Mouse (Mus musculus) embryonic facial prominence, embryonic 14.5 days (tissue): ENCODE measurements around the gene Hist1h2ab. TPM values are rescaled to one million over a fixed set of nuclear protein-coding genes. Genes with fewer than 3 reads are reported as not detected.

Experiments used
- ATAC-seq: fragments of 200-750 bp; cut with Nextera tagmentation; 2 replicates; pipeline ENCODE4 v1.8.0; 2017; ENCODE audit warnings: low read depth, moderate number of reproducible peaks, moderate TSS enrichment
- DNase-seq: peaks from one replicate; pipeline ENCODE4 v3.0.0-alpha.2; 2015; ENCODE audit warnings: low spot score
- H3K27ac ChIP-seq: fragments of 300-500 bp; sonication (generic); replicated peaks from 2 replicates; pipeline ENCODE4 v1.5.1; 2014; ENCODE audit warnings: low read depth, mild to moderate bottlenecking, low read length, moderate library complexity
- H3K27me3 ChIP-seq: fragments of 300-500 bp; sonication (generic); replicated peaks from 2 replicates; pipeline ENCODE4 v1.6.1; 2014; ENCODE audit warnings: low read length; ENCODE audit not compliant: control insufficient read depth, insufficient read depth
- H3K36me3 ChIP-seq: fragments of 300-500 bp; sonication (generic); 2 replicates; pipeline ENCODE4 v1.6.1; 2014; ENCODE audit warnings: low read length, mixed read lengths; ENCODE audit not compliant: control insufficient read depth, insufficient read depth
- H3K4me1 ChIP-seq: fragments of 300-500 bp; sonication (generic); 2 replicates; pipeline ENCODE4 v1.6.1; 2014; ENCODE audit warnings: antibody characterized with exemption, low read length; ENCODE audit not compliant: control insufficient read depth, insufficient read depth
- H3K4me2 ChIP-seq: fragments of 300-500 bp; sonication (generic); 2 replicates; pipeline ENCODE4 v1.6.1; 2014; ENCODE audit warnings: low read depth, mild to moderate bottlenecking, low read length, moderate library complexity, mixed read lengths
- H3K4me3 ChIP-seq: fragments of 300-500 bp; sonication (generic); 2 replicates; pipeline ENCODE4 v1.5.1; 2014; ENCODE audit warnings: low read depth, mild to moderate bottlenecking, low read length
- H3K9ac ChIP-seq: fragments of 300-500 bp; sonication (generic); 2 replicates; pipeline ENCODE4 v1.6.1; 2014; ENCODE audit warnings: low read depth, mild to moderate bottlenecking, low read length, moderate library complexity, mixed read lengths
- H3K9me3 ChIP-seq: fragments of 300-500 bp; sonication (generic); 2 replicates; pipeline ENCODE4 v1.6.1; 2016; ENCODE audit warnings: low read length; ENCODE audit not compliant: control insufficient read depth
- WGBS: fragments of 180-500 bp; shearing (Covaris S2); extraction: QIAGEN DNeasy Blood & Tissue Kit; methylation state at CpG from one replicate; pipeline ENCODE4 v1.1.7; 2014; 5-methylcytosine and 5-hydroxymethylcytosine counted together
- polyA plus RNA-seq: library from polyadenylated mRNA; unstranded; fragments of >200 nt; fragmentation: Nextera tagmentation; extraction: Ambion mirVana; gene quantifications from 2 replicates; pipeline ENCODE4 v1.2.1, GENCODE M21; 2014

The Hist1h2ab gene
- polyA plus RNA-seq, 1 experiment from 2014 or later: 30.2 TPM

DNA sequence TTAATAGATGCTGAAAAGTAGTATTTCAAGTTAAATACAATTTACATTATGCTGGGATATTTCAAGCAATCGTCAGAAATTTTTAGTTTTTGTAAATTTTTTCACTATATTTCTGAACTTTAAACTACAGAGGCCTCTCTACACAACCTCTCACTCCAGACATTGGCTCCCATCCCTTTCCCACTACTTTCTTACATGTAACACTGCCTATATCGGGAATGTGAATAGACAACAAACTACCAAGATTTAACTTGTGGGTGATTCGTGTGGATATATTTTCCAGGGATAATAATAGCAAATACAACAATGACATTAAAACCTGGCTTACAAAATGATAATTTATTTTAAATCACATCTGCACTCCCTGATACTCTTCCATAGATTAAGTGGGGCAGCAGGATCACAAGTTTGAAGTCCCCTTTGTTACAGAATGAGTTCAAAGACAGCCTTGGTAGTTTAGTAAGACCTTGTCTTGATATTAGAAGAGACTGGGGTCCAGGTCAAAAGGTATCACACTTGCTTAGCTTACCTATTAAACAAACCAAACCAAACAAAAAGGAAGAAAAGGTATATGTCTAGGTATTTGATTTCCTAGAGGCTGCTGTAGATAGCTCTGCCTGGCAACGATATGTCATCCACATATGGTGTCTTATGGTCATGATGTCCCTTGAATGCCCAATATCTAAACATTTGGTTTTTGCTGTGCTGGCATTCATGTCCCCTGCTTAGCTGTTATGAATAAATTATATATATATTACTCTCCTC is 2.6 kb downstream of the Hist1h2ab start:
- peak overlapping the region; percentile 38; the same call in 1 of the 2 replicates for H3K4me3 ChIP-seq
- H3K9ac ChIP-seq: peak overlapping the region; percentile 66
- H3K36me3 ChIP-seq: no peaks in the 10 kb centered on the region
- 56% methylated on average over 4 of the region's 4 CpGs for WGBS
- H3K27ac ChIP-seq: peak overlapping the region; percentile 82
- no peaks in the 10 kb centered on the region for H3K9me3 ChIP-seq
- peak overlapping the region; percentile 54 for H3K4me2 ChIP-seq
- no peaks in the 10 kb centered on the region for H3K27me3 ChIP-seq
- ATAC-seq: no peak
- DNase-seq: no peak
- peaks cover 4% of the 10 kb centered on the region; the same call in 1 of the 2 replicates for H3K4me1 ChIP-seq

DNA sequence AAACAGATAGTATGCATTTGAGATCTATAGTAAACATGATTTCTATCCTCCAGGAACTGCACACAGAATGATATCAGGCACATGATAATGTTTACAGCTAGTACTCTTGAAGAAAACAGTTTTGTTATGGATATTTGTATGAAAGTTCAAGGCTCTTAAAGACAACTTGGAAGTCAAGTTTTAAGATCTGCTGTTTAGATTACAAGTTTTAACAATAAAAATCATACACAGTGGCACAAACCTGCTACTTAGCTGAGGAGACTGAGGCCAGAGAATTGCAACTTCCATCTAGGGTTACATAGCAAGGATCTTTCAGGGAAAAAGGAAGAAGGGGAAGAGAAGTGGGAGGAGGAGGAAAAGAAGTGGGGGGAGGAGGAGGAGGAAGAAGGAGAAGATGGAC is 4.1 kb downstream of the Hist1h2ab start:
- Histone ChIP-seq H3K27me3 (no peaks in the 10 kb centered on the region), H3K4me2 (no peak overlapping the region), H3K36me3 (no peaks in the 10 kb centered on the region), H3K4me1 (peaks cover 6% of the 10 kb centered on the region; the same call in 1 of the 2 replicates), H3K9me3 (no peaks in the 10 kb centered on the region), H3K4me3 (no peak overlapping the region), H3K27ac (peak overlapping the region; percentile 58), H3K9ac (no peak overlapping the region)
- DNase-seq: no peak
- ATAC-seq: no peak

DNA sequence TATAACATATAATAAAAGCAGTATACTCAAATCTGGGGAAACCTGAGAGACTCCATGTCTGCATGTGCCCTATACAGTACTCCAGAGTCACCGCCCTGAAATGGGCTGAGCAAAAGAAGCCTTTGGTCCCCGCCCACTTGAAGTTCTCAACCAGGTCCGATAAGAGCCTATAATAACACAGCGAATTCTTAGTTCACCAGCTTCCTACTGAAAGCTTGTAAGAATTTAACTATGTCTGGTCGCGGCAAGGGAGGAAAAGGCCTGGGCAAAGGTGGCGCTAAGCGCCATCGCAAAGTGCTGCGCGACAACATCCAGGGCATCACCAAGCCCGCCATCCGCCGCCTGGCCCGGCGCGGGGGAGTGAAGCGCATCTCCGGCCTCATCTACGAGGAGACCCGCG is 5.9 kb downstream of the Hist1h2ab start, which contains the start of gene Hist1h4b:
TSS of gene Hist1h4b (plus strand) at position 224 of the 400 bp plus-strand sequence.
- Histone ChIP-seq H3K27me3 (no peaks in the 10 kb centered on the region), H3K27ac (peak within 1 kb of the TSS; percentile 93), H3K4me3 (peak within 1 kb of the TSS; percentile 45), H3K9ac (peak within 1 kb of the TSS; percentile 69), H3K4me2 (peak within 1 kb of the TSS; percentile 76), H3K9me3 (no peaks in the 10 kb centered on the region), H3K4me1 (peaks cover 7% of the 10 kb centered on the region; the same call in 1 of the 2 replicates), H3K36me3 (no peaks in the 10 kb centered on the region)
- DNase-seq: peak; percentile 99
- ATAC-seq: peak; percentile 81
- under 1% methylated on average over 11 of the region's 22 CpGs for WGBS

DNA sequence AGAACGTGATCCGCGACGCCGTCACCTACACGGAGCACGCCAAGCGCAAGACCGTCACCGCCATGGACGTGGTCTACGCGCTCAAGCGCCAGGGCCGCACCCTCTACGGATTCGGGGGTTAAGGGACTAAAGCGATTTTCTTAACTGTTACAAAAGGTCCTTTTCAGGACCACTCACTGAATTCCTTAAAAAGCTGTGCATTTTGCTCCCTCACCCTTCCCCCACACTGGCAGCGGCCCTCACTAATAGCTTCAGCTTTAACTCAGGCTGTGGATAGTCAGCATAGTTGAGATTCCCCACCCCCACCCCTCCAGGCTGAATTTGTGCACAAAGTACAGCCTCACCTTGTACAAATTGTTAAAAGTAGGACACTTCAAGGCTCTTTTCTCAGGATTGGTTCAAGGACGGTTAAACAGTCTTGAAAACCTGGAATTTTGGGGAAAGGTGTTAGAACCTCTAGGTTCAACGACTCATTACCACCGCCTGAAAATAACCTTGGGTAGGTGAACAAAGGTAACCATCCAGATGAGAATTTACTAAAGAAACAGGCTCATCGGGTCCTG is 6.4 kb downstream of the Hist1h2ab start:
- H3K9ac ChIP-seq: peak overlapping the region; percentile 69
- WGBS: 2% methylated on average over 13 of the region's 23 CpGs
- H3K27ac ChIP-seq: peak overlapping the region; percentile 93
- ATAC-seq (peak; percentile 0; the same call in 1 of the 2 replicates), DNase-seq (peak; percentile 58)
- H3K9me3 ChIP-seq: no peaks in the 10 kb centered on the region
- peak overlapping the region; percentile 76 for H3K4me2 ChIP-seq
- no peaks in the 10 kb centered on the region for H3K27me3 ChIP-seq
- H3K36me3 ChIP-seq: no peaks in the 10 kb centered on the region
- peaks cover 7% of the 10 kb centered on the region; the same call in 1 of the 2 replicates for H3K4me1 ChIP-seq
- H3K4me3 ChIP-seq: peak overlapping the region; percentile 45

DNA sequence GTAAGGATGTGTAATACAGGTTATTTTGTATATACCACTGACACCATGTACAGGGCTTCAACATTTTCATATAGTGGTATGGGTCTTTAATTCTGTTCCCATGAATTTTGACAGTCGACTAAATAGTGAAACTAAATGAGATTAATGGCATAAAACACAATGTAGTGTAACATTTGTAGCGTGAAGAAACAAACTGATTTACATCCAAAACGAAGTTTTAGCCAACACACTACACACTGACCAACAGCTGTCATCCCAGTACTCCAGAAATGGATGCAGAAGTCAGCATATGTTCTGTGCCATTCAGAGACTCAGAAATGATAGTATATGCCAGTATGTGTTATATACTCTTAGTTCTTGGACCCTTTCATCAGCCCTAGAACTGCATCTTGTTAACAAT is 7.0 kb downstream of the Hist1h2ab start:
- H3K4me1 ChIP-seq: peaks cover 7% of the 10 kb centered on the region
- H3K4me3 ChIP-seq: peak overlapping the region; percentile 45
- no peak for DNase-seq
- WGBS: 54% methylated on average over 3 of the region's 3 CpGs
- peak overlapping the region; percentile 76 for H3K4me2 ChIP-seq
- no peak for ATAC-seq
- no peak overlapping the region; the same call in 1 of the 2 replicates for H3K9ac ChIP-seq
- peak overlapping the region; percentile 93 for H3K27ac ChIP-seq
- no peaks in the 10 kb centered on the region for H3K27me3 ChIP-seq
- H3K9me3 ChIP-seq: no peaks in the 10 kb centered on the region
- H3K36me3 ChIP-seq: no peaks in the 10 kb centered on the region

DNA sequence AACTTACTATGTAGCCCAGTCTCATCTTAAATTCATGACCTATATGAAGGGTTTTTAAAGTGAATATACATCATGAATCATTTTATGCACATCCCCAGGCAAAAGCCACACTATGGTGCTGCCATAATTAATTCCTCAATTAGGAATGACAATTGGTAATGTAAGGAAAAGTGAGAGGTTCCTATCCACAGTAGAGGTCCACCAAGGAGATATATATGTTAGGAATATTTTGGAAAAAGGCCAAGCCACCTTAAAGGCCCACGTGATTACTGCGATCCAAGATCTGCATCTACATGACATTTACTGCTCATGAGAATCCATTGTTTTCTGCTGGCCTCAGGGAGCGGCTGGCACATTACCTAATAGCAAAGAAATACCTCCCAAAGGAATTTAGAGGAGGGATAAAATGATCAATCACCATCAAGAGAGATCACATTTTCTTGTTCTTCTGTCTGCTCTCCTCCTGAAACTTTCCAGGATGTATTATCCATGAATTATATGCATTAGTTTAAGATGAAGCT is 8.4 kb downstream of the Hist1h2ab start:
- Histone ChIP-seq H3K4me1 (peaks cover 13% of the 10 kb centered on the region), H3K4me2 (0 out of 2 replicates have a peak overlapping the region, but pooled peaks have one; percentile 84), H3K36me3 (no peaks in the 10 kb centered on the region), H3K4me3 (no peak overlapping the region), H3K27me3 (no peaks in the 10 kb centered on the region), H3K9me3 (no peaks in the 10 kb centered on the region), H3K27ac (peak overlapping the region; percentile 93; the same call in 1 of the 2 replicates), H3K9ac (no peak overlapping the region)
- 74% methylated on average over 3 of the region's 3 CpGs for WGBS
- ATAC-seq (no peak), DNase-seq (no peak)

DNA sequence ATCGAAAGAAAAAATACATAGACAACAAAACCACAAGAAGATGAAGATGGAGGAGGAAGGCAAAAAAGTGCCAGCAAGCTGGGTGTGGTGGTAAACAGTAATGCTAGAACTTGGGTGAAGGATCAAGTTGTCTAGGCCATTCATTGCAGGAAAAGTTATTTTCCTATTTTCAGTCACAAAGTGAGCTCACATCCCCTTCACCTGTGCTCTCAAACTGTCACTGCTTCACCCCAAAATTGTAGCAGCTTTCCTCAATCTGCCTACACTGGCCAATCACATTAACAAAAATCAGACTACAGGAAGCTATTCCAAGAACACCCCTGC is 9.0 kb downstream of the Hist1h2ab start:
- no peak for ATAC-seq
- 83% methylated on average over 1 of the region's 1 CpGs for WGBS
- peak overlapping the region; percentile 84 for H3K4me2 ChIP-seq
- peak overlapping the region; percentile 68 for H3K9ac ChIP-seq
- peaks cover 18% of the 10 kb centered on the region for H3K4me1 ChIP-seq
- H3K27me3 ChIP-seq: no peaks in the 10 kb centered on the region
- H3K36me3 ChIP-seq: no peaks in the 10 kb centered on the region
- H3K4me3 ChIP-seq: peak overlapping the region; percentile 54
- DNase-seq: no peak
- H3K27ac ChIP-seq: peak overlapping the region; percentile 93
- no peaks in the 10 kb centered on the region for H3K9me3 ChIP-seq

DNA sequence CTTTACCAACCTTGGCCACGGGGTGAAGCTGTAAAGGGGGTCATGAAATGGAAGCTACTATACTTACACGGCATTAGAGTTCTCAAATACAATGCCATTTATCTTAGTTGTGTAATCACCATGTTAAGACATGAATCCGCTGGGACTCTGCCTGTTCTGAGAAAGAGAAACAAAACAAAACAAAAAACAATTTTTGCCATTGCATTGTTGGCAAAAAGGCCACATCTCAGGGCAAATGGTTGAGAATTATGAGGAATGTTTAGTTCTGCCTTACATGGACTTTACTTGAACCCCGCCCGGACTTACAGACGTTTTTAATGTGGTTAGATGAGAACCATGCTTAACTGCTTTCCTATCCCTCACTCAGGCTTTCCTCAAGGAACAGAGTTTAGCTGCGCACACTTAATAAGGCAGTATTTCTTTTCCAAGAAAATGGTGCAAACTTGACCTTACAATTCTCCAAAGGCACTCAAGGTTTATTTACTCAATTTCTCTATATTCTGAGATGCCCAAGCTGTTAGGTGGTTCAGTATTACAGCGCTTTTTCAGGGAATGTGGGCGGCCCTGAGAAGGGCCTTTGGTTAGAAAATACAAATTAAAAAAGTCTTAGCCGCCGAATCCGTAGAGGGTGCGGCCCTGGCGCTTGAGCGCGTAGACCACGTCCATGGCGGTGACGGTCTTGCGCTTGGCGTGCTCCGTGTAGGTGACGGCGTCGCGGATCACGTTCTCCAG is 9.5 kb downstream of the Hist1h2ab start:
- Histone ChIP-seq H3K9me3 (no peaks in the 10 kb centered on the region), H3K4me2 (peak overlapping the region; percentile 84), H3K4me1 (peaks cover 20% of the 10 kb centered on the region), H3K36me3 (no peaks in the 10 kb centered on the region), H3K27ac (peak overlapping the region; percentile 93), H3K4me3 (peak overlapping the region; percentile 54), H3K9ac (peak overlapping the region; percentile 68), H3K27me3 (no peaks in the 10 kb centered on the region)
- DNase-seq: peak; percentile 56
- WGBS: 1% methylated on average over 17 of the region's 27 CpGs
- ATAC-seq: peak; percentile 3
